Mouse (Mus musculus): ENCODE measurements at regions not wholly inside any gene's neighbourhood (a gene's known extent, or its start where the extent isn't known, plus 50 kb on each side); places are given as distances from the start of the nearest gene placed in this dataset.
A peak's percentile ranks its signal among the peaks of the same experiment; 100 is the strongest.

- intact Hi-C loops (cut with DNase I) = no loop called here
- DNase-seq (ENCODE audit: low spot score) = no peak
Measured at GRCm38 (mm10) chr11:19608523-19608922, 315.7 kb upstream of the Spred2 start.

GRCm38 (mm10) chr11:19610559-19610958 is 313.6 kb upstream of the Spred2 start:
- DNase-seq (ENCODE audit: low spot score) = no peak
- intact Hi-C loops (cut with DNase I) = no loop called here

- intact Hi-C loops (cut with DNase I) = no loop called here
- DNase-seq (ENCODE audit: low spot score) = no peak
Measured at GRCm38 (mm10) chr11:19611217-19611616, 313.0 kb upstream of the Spred2 start.

- intact Hi-C loops (cut with DNase I) = no loop called here
- no peak for DNase-seq (ENCODE audit: low spot score)
Measured at GRCm38 (mm10) chr11:19616520-19616919, 307.7 kb upstream of the Spred2 start.

GRCm38 (mm10) chr11:19619494-19619893 is 304.7 kb upstream of the Spred2 start:
- intact Hi-C loops (cut with DNase I) = no loop called here

GRCm38 (mm10) chr11:19631055-19631695 is 293.0 kb upstream of the Spred2 start:
- intact Hi-C loops (cut with DNase I) = no loop called here
- DNase-seq (ENCODE audit: low spot score) = no peak

More at GRCm38 (mm10) chr11:19619494-19619893, 304.7 kb upstream of the Spred2 start:
- no peak for DNase-seq (ENCODE audit: low spot score)

- intact Hi-C loops (cut with DNase I) = no loop called here
- no peak for DNase-seq (ENCODE audit: low spot score)
Measured at GRCm38 (mm10) chr11:19632477-19632876, 291.7 kb upstream of the Spred2 start.

GRCm38 (mm10) chr11:19633621-19634020 is 290.6 kb upstream of the Spred2 start:
- no peak for DNase-seq (ENCODE audit: low spot score)
- intact Hi-C loops (cut with DNase I) = no loop called here

GRCm38 (mm10) chr11:19641153-19641552 is 283.0 kb upstream of the Spred2 start:
- intact Hi-C loops (cut with DNase I) = no loop called here
- DNase-seq (ENCODE audit: low spot score) = peak; percentile 9

- intact Hi-C loops (cut with DNase I) = no loop called here
- DNase-seq (ENCODE audit: low spot score) = no peak
Measured at GRCm38 (mm10) chr11:19644116-19644795, 279.9 kb upstream of the Spred2 start.

GRCm38 (mm10) chr11:19645106-19645505 is 279.1 kb upstream of the Spred2 start:
- no peak for DNase-seq (ENCODE audit: low spot score)
- intact Hi-C loops (cut with DNase I) = no loop called here

GRCm38 (mm10) chr11:19651522-19651921 is 272.7 kb upstream of the Spred2 start:
- no peak for DNase-seq (ENCODE audit: low spot score)
- intact Hi-C loops (cut with DNase I) = no loop called here

GRCm38 (mm10) chr11:19651929-19652328 is 272.2 kb upstream of the Spred2 start:
- intact Hi-C loops (cut with DNase I) = no loop called here
- DNase-seq (ENCODE audit: low spot score) = no peak

GRCm38 (mm10) chr11:19659511-19659910 is 264.7 kb upstream of the Spred2 start:
- DNase-seq (ENCODE audit: low spot score) = no peak
- intact Hi-C loops (cut with DNase I) = no loop called here

- intact Hi-C loops (cut with DNase I) = no loop called here
- DNase-seq (ENCODE audit: low spot score) = no peak
Measured at GRCm38 (mm10) chr11:19666732-19667131, 257.4 kb upstream of the Spred2 start.

- intact Hi-C loops (cut with DNase I) = loop anchor here (5.0 to 10.0 kb wide), 2 partner anchors 644 to 1516 kb away; no protein-coding TSS in a partner anchor
Measured at GRCm38 (mm10) chr11:19670853-19671530, 253.2 kb upstream of the Spred2 start.

GRCm38 (mm10) chr11:19673012-19673411 is 251.2 kb upstream of the Spred2 start:
- intact Hi-C loops (cut with DNase I) = loop anchor here (5.0 to 10.0 kb wide), 2 partner anchors 646 to 1518 kb away; no protein-coding TSS in a partner anchor
- no peak for DNase-seq (ENCODE audit: low spot score)

More at GRCm38 (mm10) chr11:19670853-19671530, 253.2 kb upstream of the Spred2 start:
- peak; percentile 5 for DNase-seq (ENCODE audit: low spot score)

- intact Hi-C loops (cut with DNase I) = loop anchor here (10.0 kb wide), 1 partner anchor 1522 kb away; no protein-coding TSS in a partner anchor
- no peak for DNase-seq (ENCODE audit: low spot score)
Measured at GRCm38 (mm10) chr11:19676514-19676913, 247.7 kb upstream of the Spred2 start.

- no peak for DNase-seq (ENCODE audit: low spot score)
- intact Hi-C loops (cut with DNase I) = loop anchor here (10.0 kb wide), 1 partner anchor 1524 kb away; no protein-coding TSS in a partner anchor
Measured at GRCm38 (mm10) chr11:19679041-19679440, 245.1 kb upstream of the Spred2 start.

GRCm38 (mm10) chr11:19679669-19680068 is 244.5 kb upstream of the Spred2 start:
- DNase-seq (ENCODE audit: low spot score) = no peak
- intact Hi-C loops (cut with DNase I) = loop anchor here (10.0 kb wide), 1 partner anchor 1525 kb away; no protein-coding TSS in a partner anchor

GRCm38 (mm10) chr11:19701198-19701597 is 223.0 kb upstream of the Spred2 start:
- DNase-seq (ENCODE audit: low spot score) = no peak
- intact Hi-C loops (cut with DNase I) = no loop called here
